Mouse (Mus musculus): ENCODE data around the gene Ntrk2.

The Ntrk2 gene

DNA sequence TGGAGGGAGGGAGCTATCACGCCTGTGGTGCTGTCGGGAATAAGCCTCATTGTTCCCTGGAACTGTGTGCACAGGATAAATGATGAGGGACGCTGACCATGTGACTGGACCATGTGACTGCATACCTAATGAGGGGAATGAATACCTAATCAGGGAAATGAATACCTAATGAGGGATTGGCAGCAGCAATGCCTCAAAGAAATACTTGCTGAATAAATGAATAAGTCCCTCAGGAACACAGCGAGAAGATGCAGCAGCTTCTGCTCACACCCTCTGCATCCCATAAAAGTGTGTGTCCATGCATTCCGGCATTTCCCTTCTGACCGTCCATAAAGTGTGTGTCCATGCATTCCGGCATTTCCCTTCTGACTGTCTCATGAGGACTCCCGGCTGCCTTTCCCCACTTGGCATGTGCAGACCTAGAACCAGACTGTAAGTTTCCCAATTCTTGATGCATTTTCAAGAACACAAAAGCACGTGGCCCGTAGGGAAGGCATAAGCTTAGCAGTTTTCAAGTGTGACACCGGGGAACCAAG, 338.0 kb downstream of the Ntrk2 start:
- DNase-seq, result no peak

DNA sequence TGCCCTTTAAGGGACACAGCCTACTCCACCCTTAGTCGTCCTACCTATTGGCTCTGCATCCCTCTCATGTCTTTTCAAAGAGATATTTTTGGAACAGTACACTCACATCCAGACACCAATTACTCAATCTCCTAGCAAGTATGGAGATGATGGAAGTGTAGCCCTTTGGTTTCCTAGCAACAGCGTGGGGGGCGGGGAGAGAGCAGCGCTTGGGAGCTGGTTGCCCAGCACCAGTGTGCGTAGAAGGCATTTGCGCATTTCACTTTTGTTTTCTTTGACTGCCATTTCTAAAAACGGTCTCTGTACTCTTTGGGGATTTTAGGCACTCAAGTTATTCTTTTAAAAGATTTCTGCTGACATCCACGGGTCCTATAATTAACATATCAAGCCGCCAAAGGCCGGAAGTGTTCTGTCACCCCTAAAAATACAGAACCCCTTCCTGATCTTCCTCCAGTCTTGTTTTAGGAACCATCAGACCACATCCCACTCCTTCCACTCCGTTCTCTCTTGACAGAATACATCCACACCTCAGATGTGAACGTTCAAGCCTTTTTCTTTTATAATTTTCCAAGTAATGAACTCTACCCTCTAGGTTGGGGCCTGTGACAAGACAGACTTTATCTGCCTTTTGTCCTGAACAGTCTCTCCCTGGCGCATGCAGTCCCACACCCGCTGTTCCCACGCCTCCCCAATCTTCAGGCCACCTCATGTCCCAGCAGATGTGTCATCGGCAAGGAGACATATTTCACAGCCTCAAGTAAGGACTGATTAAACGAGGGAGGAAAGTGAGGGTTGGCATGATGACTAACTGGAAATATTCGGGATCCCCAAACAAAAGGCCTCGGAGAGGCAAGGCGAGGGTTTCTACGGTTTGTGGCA, 339.5 kb downstream of the Ntrk2 start:
- no peak for DNase-seq

DNA sequence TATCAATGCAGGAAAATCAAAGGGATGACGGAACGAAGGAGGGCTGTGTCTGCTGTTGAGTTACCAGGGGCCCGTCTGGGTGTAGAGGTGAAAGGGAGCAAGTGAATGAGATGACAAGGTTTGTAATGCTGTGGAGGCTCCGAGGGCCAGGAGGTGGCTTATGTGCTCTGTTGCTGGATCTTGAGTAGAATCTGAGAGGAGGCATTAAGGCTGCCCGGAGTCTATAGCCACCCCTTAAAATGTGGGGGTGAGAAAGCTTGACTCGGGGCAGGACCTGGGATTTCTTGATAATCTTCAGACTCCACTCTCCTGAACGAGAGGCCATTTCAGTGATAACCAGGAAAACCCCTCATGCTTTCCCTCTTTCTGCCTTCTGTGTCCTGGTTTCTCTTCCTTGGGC, 340.2 kb downstream of the Ntrk2 start:
- no peak for DNase-seq

DNA sequence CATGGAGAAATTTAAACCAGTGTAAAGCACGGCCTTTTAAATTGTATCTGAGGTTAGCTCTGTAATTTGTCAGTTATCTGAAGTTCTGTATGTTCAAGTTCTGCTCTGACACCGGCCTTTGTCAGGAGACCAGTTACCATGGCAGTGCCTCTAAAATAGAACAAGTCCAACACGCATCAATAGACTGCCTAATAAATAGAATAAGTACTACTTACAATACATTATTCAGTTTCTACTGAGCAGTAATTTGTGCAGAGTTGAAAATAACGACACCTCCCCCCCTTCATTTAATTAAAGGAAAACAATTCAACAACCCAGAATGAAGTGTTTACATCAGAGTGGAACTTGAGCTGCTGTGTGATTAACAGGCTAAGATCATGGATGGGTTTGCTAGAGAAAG, 341.6 kb downstream of the Ntrk2 start:
- no peak for DNase-seq

DNA sequence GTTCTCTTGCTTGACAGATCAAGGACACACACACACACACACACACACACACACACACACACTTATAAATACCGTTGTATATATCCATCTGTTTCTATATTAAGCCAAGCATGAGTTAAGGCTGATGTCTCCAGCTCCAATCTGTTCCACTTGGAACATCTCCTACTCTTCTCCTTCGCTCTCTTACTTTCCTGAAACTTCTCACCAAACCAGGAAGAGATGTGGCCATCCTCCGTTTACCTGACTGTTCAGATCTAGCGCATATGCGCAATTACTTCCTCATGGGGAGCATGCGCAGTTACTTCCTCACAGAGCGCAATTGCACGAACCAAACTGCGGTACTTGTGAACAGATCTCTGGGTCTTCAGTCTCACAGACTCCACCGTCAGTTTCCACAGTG, 342.4 kb downstream of the Ntrk2 start:
- no peak for DNase-seq

DNA sequence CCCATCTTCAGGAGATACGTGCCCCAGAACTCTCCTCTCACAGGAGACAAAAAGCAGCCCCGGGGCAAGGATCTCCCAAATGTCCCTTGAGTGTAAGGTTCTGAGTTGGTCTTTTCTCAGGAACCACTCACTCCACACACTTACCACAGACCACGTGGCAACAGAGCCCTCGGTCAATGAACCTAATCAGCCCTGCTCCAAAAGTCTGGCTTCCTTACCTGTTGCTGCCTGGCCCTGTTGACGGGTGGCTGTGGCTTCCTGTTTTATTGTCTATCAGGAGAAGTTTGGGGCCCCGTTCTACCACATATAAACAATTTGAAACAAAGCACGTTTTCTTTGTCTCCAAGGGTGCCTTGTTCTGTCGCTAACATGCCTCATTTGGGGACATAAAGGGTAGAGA, 357.6 kb downstream of the Ntrk2 start:
- DNase-seq, result no peak

DNA sequence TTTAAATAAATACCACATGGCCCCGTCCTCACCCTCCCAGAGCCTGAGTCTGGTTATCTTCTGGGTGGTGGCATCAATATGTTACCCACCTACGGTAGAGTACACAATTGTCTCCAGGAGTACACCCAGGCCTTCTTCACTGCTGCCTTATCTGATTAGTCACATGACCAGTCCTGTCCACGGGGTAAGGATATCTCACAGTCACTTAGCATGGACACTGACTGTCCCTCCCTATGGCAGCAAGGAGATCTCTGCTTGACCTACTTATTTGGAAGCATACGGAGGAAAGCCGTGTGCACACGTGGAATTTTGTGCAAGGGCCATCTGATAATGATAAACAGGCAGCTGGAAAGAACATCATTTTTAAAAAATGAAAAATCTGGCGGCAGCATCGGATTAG, 367.5 kb downstream of the Ntrk2 start:
- DNase-seq, result no peak

DNA sequence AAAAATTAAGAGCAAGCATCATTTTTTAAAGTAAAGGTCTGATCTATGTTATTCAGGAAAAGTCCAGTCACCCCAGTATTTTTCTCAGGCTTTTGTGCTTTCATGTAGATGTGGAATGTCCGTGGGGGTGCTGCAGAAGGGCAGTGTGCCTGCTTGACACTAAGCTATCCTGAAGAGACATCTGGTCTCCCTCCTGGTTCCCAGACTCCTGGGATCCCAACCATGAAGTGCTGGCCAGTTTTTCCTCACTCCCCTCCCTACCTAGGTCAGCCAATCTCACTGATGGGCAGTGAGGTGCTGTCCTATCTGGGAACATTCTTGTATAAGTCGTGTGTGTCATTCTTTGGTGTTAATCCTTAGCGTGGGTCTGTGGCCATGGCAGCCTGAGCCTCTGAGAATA, 369.7 kb downstream of the Ntrk2 start:
- no peak for DNase-seq

DNA sequence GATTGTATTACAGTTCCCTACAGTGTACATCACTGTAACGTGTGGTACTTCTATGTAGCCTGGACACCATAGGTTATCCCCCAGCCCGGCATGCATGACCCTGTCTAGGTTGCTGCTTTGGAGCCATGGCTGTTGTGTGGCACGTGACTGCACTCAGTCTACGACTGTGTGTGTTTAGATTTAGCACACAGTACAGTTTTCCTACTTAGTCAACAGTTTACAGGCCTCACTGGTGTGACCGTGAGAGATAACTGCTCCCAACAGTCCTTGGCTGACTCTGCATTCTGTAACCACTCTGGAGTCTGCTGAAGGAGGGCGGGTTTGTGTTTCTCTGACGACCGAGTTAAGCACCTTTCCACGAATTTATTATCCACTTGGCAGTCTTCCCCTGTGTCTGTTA, 370.1 kb downstream of the Ntrk2 start:
- DNase-seq, result no peak

DNA sequence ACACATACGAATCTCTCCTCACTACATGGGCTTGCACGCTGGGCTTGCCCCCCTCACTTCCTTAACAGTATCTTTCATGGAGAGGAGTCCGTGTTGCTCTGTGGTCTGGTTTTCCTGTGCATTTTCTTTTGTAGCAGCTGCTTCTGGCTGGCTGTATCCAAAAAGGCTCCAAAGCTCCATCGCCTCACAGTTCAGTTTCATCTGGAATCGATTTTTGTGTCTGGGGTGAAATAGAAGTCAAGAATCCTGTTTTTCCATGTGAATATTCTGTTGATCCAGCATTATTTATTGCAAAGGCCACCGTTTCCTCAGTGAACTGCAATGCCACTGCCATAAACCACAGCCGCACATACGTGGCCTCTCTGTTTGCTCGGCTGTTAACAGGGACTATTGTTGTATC, 370.6 kb downstream of the Ntrk2 start:
- DNase-seq, result no peak

DNA sequence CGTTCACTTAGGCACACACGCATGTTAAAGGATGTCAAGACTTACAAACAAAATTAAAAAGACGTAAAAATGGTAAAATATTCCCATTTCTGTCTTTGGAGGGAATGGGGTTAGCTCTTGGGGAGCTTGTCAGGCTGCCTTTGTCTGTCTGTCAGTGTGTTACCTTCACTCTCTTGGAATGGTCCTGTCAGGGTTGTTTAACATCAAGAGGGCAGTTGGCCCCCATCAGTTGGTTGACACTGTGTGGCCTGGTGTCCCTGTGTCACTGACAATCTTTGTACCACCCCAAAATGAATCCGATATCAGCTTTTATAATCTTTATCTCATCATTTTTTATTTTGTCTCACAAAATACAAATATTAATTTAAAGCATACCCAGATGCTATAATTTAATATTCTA, 373.6 kb downstream of the Ntrk2 start:
- DNase-seq, result no peak

DNA sequence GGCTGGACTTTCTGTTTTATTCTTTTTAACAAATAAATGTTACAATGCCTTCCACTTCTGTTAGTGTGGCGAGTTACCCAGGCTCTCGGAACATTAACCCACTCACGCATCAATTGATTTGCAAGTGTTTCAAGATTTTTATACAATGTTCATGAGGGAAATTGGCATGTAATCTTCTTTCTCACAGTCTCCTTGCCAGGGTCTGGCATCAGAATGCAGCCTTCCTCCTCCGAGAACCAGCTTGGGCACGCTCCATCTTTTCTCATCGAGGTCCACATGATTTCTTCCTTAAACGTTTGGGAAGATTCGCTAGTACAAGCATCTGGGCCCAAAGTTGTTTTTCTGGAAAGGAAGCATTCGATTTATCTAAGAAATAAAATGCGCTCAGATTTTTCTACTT, 374.4 kb downstream of the Ntrk2 start:
- no peak for DNase-seq

DNA sequence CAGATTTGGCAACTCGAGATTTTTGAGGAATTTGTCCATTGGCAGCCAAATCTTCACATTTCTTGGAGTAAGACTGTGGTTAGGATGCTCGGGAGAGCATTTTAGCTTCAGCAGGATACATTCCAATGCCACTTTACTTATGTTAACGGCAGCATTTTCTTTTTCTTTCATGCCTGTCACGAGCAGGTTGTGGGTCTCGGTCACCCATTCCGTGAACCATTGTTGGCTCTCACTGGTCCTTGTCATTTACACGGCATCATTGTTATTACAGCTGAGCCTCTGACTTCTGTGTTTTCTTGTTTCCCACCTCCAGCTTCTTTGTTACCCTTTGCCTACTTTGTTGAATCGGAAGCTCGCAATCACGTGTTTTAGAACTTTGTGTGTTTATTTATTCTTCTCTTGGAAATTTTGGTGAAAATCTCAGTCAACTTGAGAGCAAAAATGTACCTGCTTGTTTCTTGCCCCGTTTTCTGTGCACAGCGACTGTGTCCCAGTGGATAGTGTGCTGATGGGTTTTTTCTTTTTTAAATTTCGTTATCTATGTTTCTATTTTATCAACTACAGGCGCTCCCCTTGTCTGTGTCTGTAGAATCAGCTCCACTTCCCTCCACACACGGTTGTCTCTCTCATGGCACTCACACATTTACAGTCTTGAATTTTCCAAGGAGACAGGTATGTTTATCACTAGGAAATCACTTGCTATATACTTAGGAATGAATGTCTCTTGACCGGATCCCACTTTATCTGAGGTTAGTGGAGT, 375.0 kb downstream of the Ntrk2 start:
- no peak for DNase-seq

DNA sequence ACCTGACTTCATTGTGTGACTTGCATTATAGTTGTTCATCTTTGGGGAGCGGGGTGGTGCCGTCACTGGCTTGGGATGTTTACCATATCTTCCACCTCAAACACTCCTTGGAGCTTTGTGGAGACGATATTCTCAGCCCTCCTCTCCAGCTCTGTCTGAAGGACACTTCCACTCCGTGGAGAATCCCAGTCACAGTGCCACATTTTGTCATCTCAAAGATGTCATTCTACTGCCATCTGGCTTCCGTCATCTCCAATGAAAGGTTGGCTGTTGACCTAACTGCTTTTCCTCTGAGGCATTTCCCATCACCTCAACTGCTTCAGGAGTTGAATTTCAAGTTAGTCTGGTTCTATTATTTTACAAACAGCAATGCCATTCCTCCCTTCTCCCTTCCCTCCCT, 376.3 kb downstream of the Ntrk2 start:
- DNase-seq, result no peak

All from spleen, adult 18-20 months (tissue).